Mouse (Mus musculus) kidney, postnatal 0 days (tissue): ENCODE measurements around the gene Bahd1. TPM values are rescaled to one million over a fixed set of nuclear protein-coding genes. Genes with fewer than 3 reads are reported as not detected.
A peak's percentile ranks its signal among the peaks of the same experiment; 100 is the strongest.

Experiments
- ATAC-seq: fragments of 200-750 bp; cut with Nextera tagmentation; replicated peaks from 2 replicates; pipeline ENCODE4 v1.8.0; 2017; ENCODE audit warnings: low read depth, moderate number of reproducible peaks, moderate TSS enrichment, moderate library complexity; ENCODE audit not compliant: low FRiP score
- DNase-seq: peaks from one replicate; pipeline ENCODE4 v3.0.0-alpha.2; 2016; ENCODE audit warnings: low spot score
- H3K27ac ChIP-seq: fragments of 300-500 bp; sonication (generic); 2 replicates; pipeline ENCODE4 v1.5.1; 2014; ENCODE audit warnings: mild to moderate bottlenecking
- H3K27me3 ChIP-seq: fragments of 300-500 bp; sonication (generic); 2 replicates; pipeline ENCODE4 v1.6.1; 2014; ENCODE audit warnings: low read length, mixed read lengths; ENCODE audit not compliant: insufficient read depth
- H3K36me3 ChIP-seq: fragments of 300-500 bp; sonication (generic); 2 replicates; pipeline ENCODE4 v1.6.1; 2014; ENCODE audit warnings: low read length, mixed read lengths; ENCODE audit not compliant: insufficient read depth
- H3K4me1 ChIP-seq: fragments of 300-500 bp; sonication (generic); replicated peaks from 2 replicates; pipeline ENCODE4 v1.6.1; 2014; ENCODE audit warnings: antibody characterized with exemption, low read length, mixed read lengths; ENCODE audit not compliant: insufficient read depth
- H3K4me2 ChIP-seq: fragments of 300-500 bp; sonication (generic); 2 replicates; pipeline ENCODE4 v1.6.1; 2014; ENCODE audit warnings: mild to moderate bottlenecking, low read length, moderate library complexity, mixed read lengths
- H3K4me3 ChIP-seq: fragments of 300-500 bp; sonication (generic); replicated peaks from 2 replicates; pipeline ENCODE4 v1.5.1; 2014; ENCODE audit warnings: low read depth, low read length
- H3K9ac ChIP-seq: fragments of 300-500 bp; sonication (generic); 2 replicates; pipeline ENCODE4 v1.6.1; 2014; ENCODE audit warnings: low read depth, low read length
- H3K9me3 ChIP-seq: fragments of 300-500 bp; sonication (generic); replicated peaks from 2 replicates; pipeline ENCODE4 v1.6.1; 2016; ENCODE audit warnings: low read length, inconsistent platforms, mixed read lengths
- CTCF ChIP-seq: IDR thresholded peaks from 2 replicates; pipeline ENCODE4 v1.5.1; 2016; ENCODE audit warnings: antibody characterized with exemption, low read depth, mild to moderate bottlenecking, moderate library complexity
- WGBS: fragments of 180-500 bp; shearing (Covaris S2); extraction: QIAGEN DNeasy Blood & Tissue Kit; methylation state at CpG from one replicate; pipeline ENCODE4 v1.1.7; 2014; 5-methylcytosine and 5-hydroxymethylcytosine counted together
- polyA plus RNA-seq: library from polyadenylated mRNA; unstranded; fragments of >200 nt; fragmentation: Nextera tagmentation; extraction: Ambion mirVana; gene quantifications from 2 replicates; pipeline ENCODE4 v1.2.1, GENCODE M21; 2015

Bahd1 gene
- polyA plus RNA-seq, 1 experiment from 2014 or later = 3.3 TPM

GRCm38 (mm10) chr2:118896914-118897291, 3.3 kb upstream of the Bahd1 start:
- Histone ChIP-seq H3K4me3 (peak overlapping the region; percentile 42), H3K27me3 (peaks cover 50% of the 10 kb centered on the region), H3K9ac (0 out of 2 replicates have a peak overlapping the region, but pooled peaks have one; percentile 40), H3K27ac (no peak overlapping the region), H3K36me3 (no peaks in the 10 kb centered on the region), H3K9me3 (no peaks in the 10 kb centered on the region), H3K4me2 (peak overlapping the region; percentile 78), H3K4me1 (peaks cover 9% of the 10 kb centered on the region; the same call in 1 of the 2 replicates)
- DNase-seq (no peak), ATAC-seq (no peak)
- TF ChIP-seq CTCF = no peak
- WGBS = 1% methylated on average over 13 of the region's 13 CpGs

- Histone ChIP-seq H3K27ac (no peak overlapping the region), H3K9ac (no peak overlapping the region)
Measured at GRCm38 (mm10) chr2:118897392-118897791, 2.8 kb upstream of the Bahd1 start.

GRCm38 (mm10) chr2:118897808-118898207, 2.4 kb upstream of the Bahd1 start:
- DNase-seq (no peak), ATAC-seq (no peak)
- Histone ChIP-seq H3K4me1 (peaks cover 9% of the 10 kb centered on the region; the same call in 1 of the 2 replicates), H3K4me3 (no peak overlapping the region), H3K27me3 (peaks cover 47% of the 10 kb centered on the region), H3K27ac (no peak overlapping the region), H3K9me3 (no peaks in the 10 kb centered on the region), H3K4me2 (no peak overlapping the region), H3K36me3 (no peaks in the 10 kb centered on the region), H3K9ac (no peak overlapping the region)
- no peak for TF ChIP-seq CTCF
- 3% methylated on average over 11 of the region's 11 CpGs for WGBS

More at GRCm38 (mm10) chr2:118897392-118897791, 2.8 kb upstream of the Bahd1 start:
- 4% methylated on average over 7 of the region's 7 CpGs for WGBS
- H3K4me3 ChIP-seq = peak overlapping the region; percentile 42; the same call in 1 of the 2 replicates
- TF ChIP-seq CTCF = no peak
- ATAC-seq = no peak
- peaks cover 47% of the 10 kb centered on the region for H3K27me3 ChIP-seq
- no peak for DNase-seq
- no peaks in the 10 kb centered on the region for H3K36me3 ChIP-seq
- H3K4me1 ChIP-seq = peaks cover 9% of the 10 kb centered on the region; the same call in 1 of the 2 replicates
- peak overlapping the region; percentile 78; the same call in 1 of the 2 replicates for H3K4me2 ChIP-seq
- no peaks in the 10 kb centered on the region for H3K9me3 ChIP-seq

- Histone ChIP-seq H3K4me1 (peaks cover 9% of the 10 kb centered on the region; the same call in 1 of the 2 replicates), H3K4me2 (no peak overlapping the region), H3K27me3 (peaks cover 47% of the 10 kb centered on the region), H3K36me3 (no peaks in the 10 kb centered on the region), H3K9me3 (no peaks in the 10 kb centered on the region), H3K4me3 (no peak overlapping the region), H3K9ac (no peak overlapping the region), H3K27ac (no peak overlapping the region)
- no peak for DNase-seq
- no peak for TF ChIP-seq CTCF
- WGBS = 11% methylated on average over 3 of the region's 4 CpGs
- no peak for ATAC-seq
Measured at GRCm38 (mm10) chr2:118898771-118899170, 1.4 kb upstream of the Bahd1 start.

GRCm38 (mm10) chr2:118899306-118899705, 871 bp upstream of the Bahd1 start:
- WGBS = 13% methylated on average over 7 of the region's 7 CpGs
- Histone ChIP-seq H3K9ac (no peak overlapping the region), H3K4me3 (no peak overlapping the region), H3K9me3 (no peaks in the 10 kb centered on the region), H3K4me1 (peaks cover 9% of the 10 kb centered on the region; the same call in 1 of the 2 replicates), H3K27ac (no peak overlapping the region), H3K27me3 (peaks cover 47% of the 10 kb centered on the region), H3K4me2 (no peak overlapping the region), H3K36me3 (no peaks in the 10 kb centered on the region)
- TF ChIP-seq CTCF = no peak
- ATAC-seq = no peak
- no peak for DNase-seq

GRCm38 (mm10) chr2:118900826-118901140, 606 bp downstream of the Bahd1 start:
- H3K36me3 ChIP-seq = no peaks in the 10 kb centered on the region
- no peak for TF ChIP-seq CTCF
- peak overlapping the region; percentile 99 for H3K4me2 ChIP-seq
- H3K27me3 ChIP-seq = peaks cover 39% of the 10 kb centered on the region
- no peak for DNase-seq
- peak overlapping the region; percentile 81; the same call in 1 of the 2 replicates for H3K9ac ChIP-seq
- H3K27ac ChIP-seq = no peak overlapping the region
- H3K4me1 ChIP-seq = peaks cover 9% of the 10 kb centered on the region; the same call in 1 of the 2 replicates
- ATAC-seq = no peak; the same call in 1 of the 2 replicates
- peak overlapping the region; percentile 86 for H3K4me3 ChIP-seq
- WGBS = under 1% methylated on average over 11 of the region's 11 CpGs
- H3K9me3 ChIP-seq = no peaks in the 10 kb centered on the region
